Comparison of ENCODE assay signal across 25 mouse cellular contexts in genomic region chrX:97368741-97369140, GRCm38 (mm10). TPM values are rescaled to one million over a fixed set of nuclear protein-coding genes. Genes with fewer than 3 reads are reported as not detected.
"Had no signal": no experiment of that assay in that cellular context is flagged by ENCODE, and none has a peak within 500 bp of the region (broad histone marks: within the 10 kb centered on the region; RNA-seq: fewer than 3 reads in every experiment).

No protein-coding gene starts in this region.

- H3K27me3 ChIP-seq: embryonic facial prominence, embryonic 12.5 days; embryonic facial prominence, embryonic 13.5 days; embryonic facial prominence, embryonic 15.5 days; forebrain, embryonic 12.5 days; forebrain, embryonic 13.5 days; forebrain, embryonic 15.5 days had no signal

- DNase-seq: cerebellum, adult 8-10 months; cerebellum, adult 9-10 months; cerebellum, adult 9-11 months; cerebellum, postnatal 10 days; cerebellum, postnatal 14 days; cerebellum, postnatal 25 days; cerebellum, postnatal 36 days; forebrain, postnatal 0 days; gastrocnemius, adult 2 months; gastrocnemius, postnatal 10 days; gastrocnemius, postnatal 14 days; gastrocnemius, postnatal 25 days; gastrocnemius, postnatal 36 days; heart, adult 11 months; heart, adult 18-20 months; heart, adult 2 months had no signal

- H3K4me3 ChIP-seq: embryonic facial prominence, embryonic 10.5 days; embryonic facial prominence, embryonic 12.5 days; embryonic facial prominence, embryonic 13.5 days; embryonic facial prominence, embryonic 15.5 days; erythroblast, embryonic 14.5 days; forebrain, embryonic 10.5 days; forebrain, embryonic 12.5 days; forebrain, embryonic 13.5 days; forebrain, embryonic 15.5 days; gastrocnemius, adult 2 months; heart, adult 2 months had no signal

- H3K4me2 ChIP-seq: embryonic facial prominence, embryonic 12.5 days; embryonic facial prominence, embryonic 13.5 days; embryonic facial prominence, embryonic 15.5 days; forebrain, embryonic 12.5 days; forebrain, embryonic 13.5 days; forebrain, embryonic 15.5 days had no signal

- H3K36me3 ChIP-seq: embryonic facial prominence, embryonic 10.5 days; embryonic facial prominence, embryonic 12.5 days; embryonic facial prominence, embryonic 13.5 days; embryonic facial prominence, embryonic 15.5 days; forebrain, embryonic 10.5 days; forebrain, embryonic 12.5 days; forebrain, embryonic 15.5 days had no signal

RNA-seq across cellular contexts. Expression of gene Eda2r, which starts 8.3 kb away (rescaled TPM):
- polyA plus RNA-seq: erythroblast, embryonic 14.5 days had no signal
